Mouse (Mus musculus): ENCODE data around the gene Fam81a.

GRCm38 (mm10) chr9:70176291-70176690, 33.9 kb upstream of the Fam81a start:
- TF ChIP-seq MYOD1 (IDR thresholded peaks at IDR 0.05; ENCODE audit: control insufficient read depth, insufficient read length, low read depth) (no peak), CTCF (IDR thresholded peaks at IDR 0.05; ENCODE audit: control insufficient read depth, insufficient read depth, insufficient read length) (no peak)
